Mouse (Mus musculus) limb, embryonic 13.5 days (tissue): Measurements from ENCODE around the gene Grid1. TPM values are rescaled to one million over a fixed set of nuclear protein-coding genes. Genes with fewer than 3 reads are reported as not detected.
A peak's percentile ranks its signal among the peaks of the same experiment; 100 is the strongest.

Source experiments
- ATAC-seq: fragments of 200-750 bp; cut with Nextera tagmentation; 2 replicates; pipeline ENCODE4 v1.8.0; 2017; ENCODE audit warnings: low read depth, moderate number of reproducible peaks, moderate TSS enrichment; ENCODE audit not compliant: low FRiP score
- H3K27ac ChIP-seq: fragments of 300-500 bp; sonication (generic); 2 replicates; pipeline ENCODE4 v1.5.1; 2015; ENCODE audit warnings: inconsistent platforms, mild to moderate bottlenecking, moderate library complexity
- H3K27me3 ChIP-seq: fragments of 300-500 bp; sonication (generic); 2 replicates; pipeline ENCODE4 v1.6.1; 2015; ENCODE audit warnings: mild to moderate bottlenecking, inconsistent platforms
- H3K36me3 ChIP-seq: fragments of 300-500 bp; sonication (generic); 2 replicates; pipeline ENCODE4 v1.6.1; 2015; ENCODE audit warnings: inconsistent platforms, mild to moderate bottlenecking, moderate library complexity
- H3K4me1 ChIP-seq: fragments of 300-500 bp; sonication (generic); 2 replicates; pipeline ENCODE4 v1.6.1; 2015; ENCODE audit warnings: inconsistent platforms
- H3K4me2 ChIP-seq: fragments of 300-500 bp; sonication (generic); replicated peaks from 2 replicates; pipeline ENCODE4 v1.6.1; 2015; ENCODE audit warnings: inconsistent platforms, mild to moderate bottlenecking, moderate library complexity
- H3K4me3 ChIP-seq: fragments of 300-500 bp; sonication (generic); 2 replicates; pipeline ENCODE4 v1.5.1; 2015; ENCODE audit warnings: moderate library complexity, mild to moderate bottlenecking, inconsistent platforms
- H3K9ac ChIP-seq: fragments of 300-500 bp; sonication (generic); 2 replicates; pipeline ENCODE4 v1.6.1; 2015; ENCODE audit warnings: mild to moderate bottlenecking, inconsistent platforms
- H3K9me3 ChIP-seq: fragments of 300-500 bp; sonication (generic); 2 replicates; pipeline ENCODE4 v1.6.1; 2016; ENCODE audit warnings: inconsistent platforms
- WGBS: fragments of 180-500 bp; shearing (Covaris S2); methylation state at CpG from one replicate; pipeline ENCODE4 v1.1.7; 2015; 5-methylcytosine and 5-hydroxymethylcytosine counted together
- polyA plus RNA-seq: library from polyadenylated mRNA; unstranded; fragments of >200 nt; fragmentation: Nextera tagmentation; extraction: Ambion mirVana; gene quantifications from 2 replicates; pipeline ENCODE4 v1.2.1, GENCODE M21; 2015

The Grid1 gene
- polyA plus RNA-seq, 1 experiment from 2014 or later, result 0.50 TPM

GRCm38 (mm10) chr14:35110928-35111327 is 291.0 kb downstream of the Grid1 start:
- Histone ChIP-seq H3K4me1 (peaks cover 10% of the 10 kb centered on the region), H3K4me2 (no peak overlapping the region), H3K27ac (no peak overlapping the region), H3K36me3 (no peaks in the 10 kb centered on the region), H3K9me3 (no peaks in the 10 kb centered on the region), H3K9ac (no peak overlapping the region), H3K4me3 (no peak overlapping the region), H3K27me3 (no peaks in the 10 kb centered on the region; the same call in 1 of the 2 replicates)
- no peak for ATAC-seq
- 73% methylated on average over 1 of the region's 1 CpGs for WGBS

DNA sequence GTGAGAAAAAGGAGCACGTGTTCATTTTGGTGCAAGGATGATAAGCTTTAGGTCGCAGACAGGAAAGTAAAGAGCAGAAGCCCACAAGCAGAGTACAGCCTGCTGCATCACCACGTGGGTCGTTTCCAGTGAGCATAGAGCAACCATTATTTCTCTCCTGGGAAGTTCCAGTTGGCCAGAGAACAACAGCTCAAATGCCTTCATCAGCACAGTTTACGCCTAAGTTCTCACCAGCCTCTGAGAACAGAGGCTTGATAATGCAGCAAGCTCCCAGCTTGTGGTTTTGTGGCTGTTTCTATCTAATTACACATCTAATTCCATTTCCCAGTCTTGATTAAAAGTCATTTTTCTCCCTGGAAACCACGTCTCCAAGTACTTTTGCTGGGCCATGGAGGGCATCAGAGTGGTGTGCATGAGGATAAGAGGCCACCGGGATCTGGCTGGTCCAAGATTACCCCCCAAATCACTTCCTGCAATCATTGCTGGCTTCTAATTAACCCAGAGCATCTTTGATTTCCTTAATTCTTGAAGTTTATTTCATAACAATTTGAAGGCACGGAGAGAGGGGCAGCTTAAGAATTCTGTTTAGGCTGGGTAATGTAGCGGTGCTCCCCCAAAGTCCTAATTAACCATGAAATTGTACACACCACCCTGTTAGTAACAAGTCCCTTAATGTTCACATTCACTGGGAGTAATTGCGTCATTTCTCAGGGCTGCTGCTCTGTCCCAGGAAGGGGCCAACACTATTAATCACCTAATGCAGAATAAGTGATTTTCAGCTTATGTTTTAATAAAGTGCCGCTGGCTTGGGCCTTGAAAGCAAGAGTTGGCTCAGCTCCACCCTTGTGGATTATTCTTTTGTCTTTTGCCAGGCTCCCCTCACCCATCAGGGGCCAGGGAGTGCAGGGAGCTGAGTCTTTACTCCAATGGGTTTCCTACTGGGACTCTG is 292.7 kb downstream of the Grid1 start:
- H3K9ac ChIP-seq, result no peak overlapping the region
- no peaks in the 10 kb centered on the region for H3K36me3 ChIP-seq
- no peak overlapping the region for H3K4me3 ChIP-seq
- peaks cover 10% of the 10 kb centered on the region for H3K4me1 ChIP-seq
- peak; percentile 56 for ATAC-seq
- no peak overlapping the region for H3K27ac ChIP-seq
- no peaks in the 10 kb centered on the region for H3K9me3 ChIP-seq
- H3K27me3 ChIP-seq, result no peaks in the 10 kb centered on the region; the same call in 1 of the 2 replicates
- 40% methylated on average over 11 of the region's 11 CpGs for WGBS
- H3K4me2 ChIP-seq, result no peak overlapping the region

DNA sequence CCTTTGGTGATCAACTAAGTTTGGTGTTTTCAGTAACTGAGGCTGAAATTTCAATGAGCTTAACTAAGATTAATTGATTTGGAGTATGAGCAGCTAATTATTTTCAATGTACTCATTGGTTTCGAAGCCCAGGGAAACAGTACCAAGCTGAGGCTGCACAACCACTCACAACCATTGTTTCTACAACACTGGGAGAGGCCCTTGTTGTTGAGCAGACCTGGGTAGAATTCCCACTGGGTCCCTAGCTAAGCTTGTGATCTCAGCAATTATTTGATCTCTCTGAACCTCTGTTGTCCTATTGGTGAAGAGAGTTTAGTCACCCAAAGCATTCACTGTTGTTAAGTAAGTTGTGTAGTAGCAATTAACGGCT is 293.4 kb downstream of the Grid1 start:
- no peaks in the 10 kb centered on the region for H3K9me3 ChIP-seq
- H3K36me3 ChIP-seq, result no peaks in the 10 kb centered on the region
- H3K4me1 ChIP-seq, result peaks cover 10% of the 10 kb centered on the region
- ATAC-seq, result no peak
- WGBS, result 61% methylated on average over 2 of the region's 2 CpGs
- H3K27me3 ChIP-seq, result no peaks in the 10 kb centered on the region
- H3K9ac ChIP-seq, result no peak overlapping the region
- no peak overlapping the region for H3K4me3 ChIP-seq
- no peak overlapping the region for H3K27ac ChIP-seq
- no peak overlapping the region for H3K4me2 ChIP-seq

- no peaks in the 10 kb centered on the region for H3K36me3 ChIP-seq
- no peaks in the 10 kb centered on the region for H3K9me3 ChIP-seq
- no peak overlapping the region for H3K27ac ChIP-seq
- no peak overlapping the region for H3K4me2 ChIP-seq
- peaks cover 28% of the 10 kb centered on the region for H3K4me1 ChIP-seq
- WGBS, result 40% methylated on average over 3 of the region's 3 CpGs
- no peak for ATAC-seq
- no peak overlapping the region for H3K9ac ChIP-seq
- H3K27me3 ChIP-seq, result no peaks in the 10 kb centered on the region
- no peak overlapping the region for H3K4me3 ChIP-seq
Observed at GRCm38 (mm10) chr14:35115913-35116312, 296.0 kb downstream of the Grid1 start.

- Histone ChIP-seq H3K4me3 (no peak overlapping the region), H3K27me3 (no peaks in the 10 kb centered on the region), H3K4me2 (no peak overlapping the region), H3K36me3 (no peaks in the 10 kb centered on the region), H3K4me1 (peaks cover 18% of the 10 kb centered on the region), H3K9ac (no peak overlapping the region), H3K27ac (no peak overlapping the region), H3K9me3 (no peaks in the 10 kb centered on the region)
- WGBS, result 68% methylated on average over 2 of the region's 2 CpGs
- ATAC-seq, result no peak
Observed at GRCm38 (mm10) chr14:35120089-35120488, 300.2 kb downstream of the Grid1 start.

- no peak for ATAC-seq
- H3K27me3 ChIP-seq, result no peaks in the 10 kb centered on the region
Observed at GRCm38 (mm10) chr14:35120905-35121304, 301.0 kb downstream of the Grid1 start.

GRCm38 (mm10) chr14:35122111-35122510 is 302.2 kb downstream of the Grid1 start:
- peaks cover 18% of the 10 kb centered on the region for H3K4me1 ChIP-seq
- H3K9me3 ChIP-seq, result no peaks in the 10 kb centered on the region
- H3K4me2 ChIP-seq, result no peak overlapping the region
- WGBS, result 79% methylated on average over 3 of the region's 3 CpGs
- H3K27me3 ChIP-seq, result no peaks in the 10 kb centered on the region
- no peak overlapping the region for H3K4me3 ChIP-seq
- ATAC-seq, result no peak
- no peaks in the 10 kb centered on the region for H3K36me3 ChIP-seq
- no peak overlapping the region for H3K9ac ChIP-seq
- H3K27ac ChIP-seq, result no peak overlapping the region

More at GRCm38 (mm10) chr14:35120905-35121304, 301.0 kb downstream of the Grid1 start:
- Histone ChIP-seq H3K9me3 (no peaks in the 10 kb centered on the region), H3K4me3 (no peak overlapping the region), H3K4me1 (peaks cover 18% of the 10 kb centered on the region), H3K36me3 (no peaks in the 10 kb centered on the region), H3K9ac (no peak overlapping the region), H3K4me2 (no peak overlapping the region), H3K27ac (no peak overlapping the region)
- 78% methylated on average over 4 of the region's 4 CpGs for WGBS

- 76% methylated on average over 5 of the region's 5 CpGs for WGBS
- Histone ChIP-seq H3K36me3 (no peaks in the 10 kb centered on the region), H3K4me2 (no peak overlapping the region), H3K9me3 (no peaks in the 10 kb centered on the region), H3K4me3 (no peak overlapping the region), H3K4me1 (peaks cover 18% of the 10 kb centered on the region), H3K27ac (no peak overlapping the region), H3K27me3 (no peaks in the 10 kb centered on the region), H3K9ac (no peak overlapping the region)
- peak; percentile 70; the same call in 1 of the 2 replicates for ATAC-seq
Observed at GRCm38 (mm10) chr14:35123260-35123875, 303.5 kb downstream of the Grid1 start.

GRCm38 (mm10) chr14:35127616-35128015 is 307.7 kb downstream of the Grid1 start:
- Histone ChIP-seq H3K9me3 (no peaks in the 10 kb centered on the region), H3K9ac (no peak overlapping the region), H3K4me2 (no peak overlapping the region), H3K4me3 (no peak overlapping the region), H3K27me3 (no peaks in the 10 kb centered on the region), H3K27ac (no peak overlapping the region), H3K4me1 (no peaks in the 10 kb centered on the region), H3K36me3 (no peaks in the 10 kb centered on the region)
- 89% methylated on average over 8 of the region's 8 CpGs for WGBS
- ATAC-seq, result no peak

DNA sequence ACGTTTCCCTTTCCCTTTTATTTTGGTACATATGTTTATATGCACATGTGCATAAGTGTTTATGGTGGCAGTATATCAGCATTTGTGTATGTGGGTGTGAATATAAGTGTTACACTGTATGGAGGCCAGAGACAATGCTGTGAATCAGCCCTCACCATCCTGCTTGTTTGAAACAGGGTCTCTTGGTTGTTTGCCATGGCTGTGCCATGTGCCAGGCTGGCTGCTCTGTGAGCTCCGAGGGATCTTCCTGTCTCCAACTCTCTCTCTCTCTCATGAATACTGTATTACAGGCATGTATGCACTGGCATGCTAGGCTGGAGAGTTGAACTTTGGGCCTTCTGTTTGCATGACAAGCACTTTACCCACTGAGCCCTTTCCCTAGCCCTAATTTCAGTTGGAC is 315.1 kb downstream of the Grid1 start:
- Histone ChIP-seq H3K27me3 (no peaks in the 10 kb centered on the region), H3K9ac (no peak overlapping the region), H3K4me2 (no peak overlapping the region), H3K4me3 (no peak overlapping the region), H3K9me3 (no peaks in the 10 kb centered on the region), H3K36me3 (no peaks in the 10 kb centered on the region), H3K27ac (no peak overlapping the region), H3K4me1 (no peaks in the 10 kb centered on the region; the same call in 1 of the 2 replicates)
- WGBS, result 83% methylated on average over 2 of the region's 2 CpGs
- ATAC-seq, result no peak

- H3K9me3 ChIP-seq, result no peaks in the 10 kb centered on the region
- no peak overlapping the region for H3K9ac ChIP-seq
- no peak overlapping the region for H3K27ac ChIP-seq
- H3K36me3 ChIP-seq, result no peaks in the 10 kb centered on the region
- no peak for ATAC-seq
- WGBS, result 54% methylated on average over 7 of the region's 7 CpGs
- H3K27me3 ChIP-seq, result no peaks in the 10 kb centered on the region
- H3K4me1 ChIP-seq, result no peaks in the 10 kb centered on the region; the same call in 1 of the 2 replicates
- H3K4me3 ChIP-seq, result no peak overlapping the region
- H3K4me2 ChIP-seq, result no peak overlapping the region
Observed at GRCm38 (mm10) chr14:35138069-35138468, 318.2 kb downstream of the Grid1 start.

DNA sequence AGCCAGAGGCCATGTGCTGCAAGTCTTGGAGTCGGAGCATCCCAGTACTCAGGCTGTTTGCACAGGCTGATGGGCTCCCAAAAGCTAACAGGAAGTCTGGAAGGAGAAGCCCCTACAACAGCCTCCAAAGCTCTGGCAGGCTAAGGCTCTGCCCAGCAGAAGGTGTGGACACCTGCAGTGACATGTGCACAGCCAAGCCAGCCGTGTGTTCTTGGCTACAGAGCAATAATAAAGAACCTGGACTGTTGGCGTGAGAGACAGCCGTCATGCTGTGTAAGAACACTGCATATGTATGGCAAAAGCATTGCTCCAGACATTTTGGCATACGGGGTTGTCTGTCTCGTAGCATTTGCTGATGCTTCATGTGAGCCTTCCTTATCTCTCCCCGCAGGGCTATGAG is 319.9 kb downstream of the Grid1 start:
- Histone ChIP-seq H3K4me2 (no peak overlapping the region), H3K4me3 (no peak overlapping the region), H3K36me3 (no peaks in the 10 kb centered on the region), H3K9me3 (no peaks in the 10 kb centered on the region), H3K9ac (no peak overlapping the region), H3K4me1 (no peaks in the 10 kb centered on the region; the same call in 1 of the 2 replicates), H3K27me3 (no peaks in the 10 kb centered on the region), H3K27ac (no peak overlapping the region)
- 66% methylated on average over 7 of the region's 7 CpGs for WGBS
- no peak for ATAC-seq
